Mouse (Mus musculus) megakaryocyte, embryonic 14.5 days (primary cell): ENCODE data around the gene Ccr1. TPM values are rescaled to one million over a fixed set of nuclear protein-coding genes. Genes with fewer than 3 reads are reported as not detected.

Experiments used
- H3K27me3 ChIP-seq: replicated peaks from 2 replicates; pipeline ENCODE3; 2012; ENCODE audit warnings: inconsistent platforms
- H3K36me3 ChIP-seq: replicated peaks from 2 replicates; pipeline ENCODE3; 2012; ENCODE audit warnings: low read length, inconsistent platforms, mixed read lengths
- H3K4me1 ChIP-seq: 2 replicates; pipeline ENCODE4 v1.6.1; 2012; ENCODE audit warnings: inconsistent platforms
- H3K4me3 ChIP-seq: replicated peaks from 2 replicates; pipeline ENCODE3; 2012; ENCODE audit warnings: moderate library complexity, mild to moderate bottlenecking, inconsistent platforms
- H3K9me3 ChIP-seq: 2 replicates; pipeline ENCODE4 v1.6.1; 2012; ENCODE audit warnings: inconsistent platforms
- FLI1 ChIP-seq: IDR thresholded peaks from 2 replicates; pipeline ENCODE4 v1.6.1; 2012; ENCODE audit warnings: low read length, inconsistent platforms, mixed read lengths
- GATA1 ChIP-seq: IDR thresholded peaks from 3 replicates; pipeline ENCODE4 v1.6.1; 2012; ENCODE audit warnings: mixed read lengths, low read length, inconsistent platforms, borderline replicate concordance
- polyA plus RNA-seq: library from polyadenylated mRNA; stranded (reverse); fragments of >175 nt; gene quantifications from 2 replicates; pipeline ENCODE4 v1.2.3, GENCODE M21; 2012; ENCODE audit warnings: low replicate concordance; ENCODE audit not compliant: insufficient read depth

Gene Ccr1
- polyA plus RNA-seq, 1 experiment = 0.30 TPM

- Histone ChIP-seq H3K4me1 (peaks cover 39% of the 10 kb centered on the region), H3K4me3 (no peak overlapping the region), H3K36me3 (no peaks in the 10 kb centered on the region), H3K27me3 (no peaks in the 10 kb centered on the region), H3K9me3 (no peaks in the 10 kb centered on the region)
- no peak for TF ChIP-seq FLI1
- TF ChIP-seq GATA1 = no peak; the same call in 2 of the 3 replicates
Measured at GRCm38 (mm10) chr9:123957911-123958413, 10.5 kb downstream of the Ccr1 start.

GRCm38 (mm10) chr9:123956892-123957291 lies 11.6 kb downstream of the Ccr1 start:
- Histone ChIP-seq H3K4me1 (peaks cover 41% of the 10 kb centered on the region), H3K4me3 (no peak overlapping the region), H3K9me3 (no peaks in the 10 kb centered on the region), H3K27me3 (no peaks in the 10 kb centered on the region), H3K36me3 (no peaks in the 10 kb centered on the region)
- TF ChIP-seq FLI1 = no peak
- no peak for TF ChIP-seq GATA1

DNA sequence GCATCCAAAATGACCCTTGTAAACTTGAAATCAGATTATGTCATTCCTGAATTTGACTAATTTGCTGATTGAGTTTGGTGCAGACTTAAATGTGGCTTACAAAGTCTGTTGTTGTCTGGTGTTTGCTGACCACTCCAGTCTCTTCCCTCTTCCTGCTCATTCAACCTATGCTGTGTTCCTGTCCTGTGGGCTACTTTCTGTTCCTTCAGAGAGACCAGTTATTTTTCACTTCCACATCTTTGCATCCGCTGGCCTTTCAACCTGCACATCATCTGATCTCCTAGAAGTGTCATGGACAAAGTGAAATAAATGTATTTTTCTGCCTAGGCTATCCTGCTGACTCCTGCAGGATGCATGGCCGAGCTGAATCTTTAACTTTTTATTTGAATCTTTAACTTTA lies 14.9 kb downstream of the Ccr1 start:
- Histone ChIP-seq H3K4me3 (no peak overlapping the region), H3K4me1 (peaks cover 53% of the 10 kb centered on the region), H3K27me3 (no peaks in the 10 kb centered on the region), H3K9me3 (no peaks in the 10 kb centered on the region), H3K36me3 (no peaks in the 10 kb centered on the region)
- TF ChIP-seq FLI1 (no peak), GATA1 (no peak)

DNA sequence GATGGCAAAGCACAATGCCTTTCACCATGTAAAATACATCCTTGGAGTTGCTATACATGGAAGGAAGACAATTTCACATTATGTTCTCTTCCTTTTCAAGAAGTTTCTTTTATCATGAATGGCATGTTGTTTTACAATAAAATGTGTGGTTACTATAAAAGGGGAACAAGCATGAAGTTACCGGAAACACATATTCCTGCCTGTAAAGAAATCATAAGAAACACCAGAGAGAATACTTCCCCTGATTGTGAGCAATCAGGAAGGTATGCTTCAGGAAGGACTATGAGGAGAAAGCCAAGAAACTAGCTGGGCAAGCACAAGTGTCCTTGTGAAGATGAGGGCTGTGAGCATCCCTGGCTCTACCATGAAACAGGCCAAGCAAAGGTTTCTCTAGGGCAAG lies 17.3 kb downstream of the Ccr1 start:
- no peaks in the 10 kb centered on the region for H3K27me3 ChIP-seq
- H3K4me1 ChIP-seq = peaks cover 48% of the 10 kb centered on the region
- no peak overlapping the region for H3K4me3 ChIP-seq
- H3K36me3 ChIP-seq = no peaks in the 10 kb centered on the region
- TF ChIP-seq FLI1 (no peak), GATA1 (no peak)
- H3K9me3 ChIP-seq = no peaks in the 10 kb centered on the region

DNA sequence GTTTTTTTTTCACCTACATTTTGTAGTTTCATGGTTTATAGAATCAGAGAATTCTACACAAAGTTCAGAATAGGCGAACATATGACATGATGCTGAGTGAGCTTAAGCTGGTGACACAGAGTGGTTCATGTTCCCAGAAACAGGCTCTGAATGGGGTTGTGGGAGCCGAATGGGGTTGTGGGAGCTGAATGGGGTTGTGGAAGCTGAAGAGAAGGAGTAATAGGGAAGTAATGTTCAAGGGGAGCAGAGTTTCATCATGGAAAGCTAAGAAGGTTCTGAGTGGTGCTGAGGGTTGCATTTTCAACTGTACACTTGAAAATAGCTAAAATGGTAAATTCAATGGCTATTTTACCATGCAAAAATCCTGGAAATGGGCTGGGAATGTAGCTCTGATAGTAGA lies 19.1 kb downstream of the Ccr1 start:
- peaks cover 48% of the 10 kb centered on the region for H3K4me1 ChIP-seq
- no peaks in the 10 kb centered on the region for H3K36me3 ChIP-seq
- no peak for TF ChIP-seq GATA1
- TF ChIP-seq FLI1 = no peak
- no peak overlapping the region for H3K4me3 ChIP-seq
- no peaks in the 10 kb centered on the region for H3K27me3 ChIP-seq
- no peaks in the 10 kb centered on the region for H3K9me3 ChIP-seq

- TF ChIP-seq FLI1 = no peak
- TF ChIP-seq GATA1 = no peak
- peaks cover 42% of the 10 kb centered on the region for H3K4me1 ChIP-seq
Measured at GRCm38 (mm10) chr9:123947815-123948214, 20.7 kb downstream of the Ccr1 start.

DNA sequence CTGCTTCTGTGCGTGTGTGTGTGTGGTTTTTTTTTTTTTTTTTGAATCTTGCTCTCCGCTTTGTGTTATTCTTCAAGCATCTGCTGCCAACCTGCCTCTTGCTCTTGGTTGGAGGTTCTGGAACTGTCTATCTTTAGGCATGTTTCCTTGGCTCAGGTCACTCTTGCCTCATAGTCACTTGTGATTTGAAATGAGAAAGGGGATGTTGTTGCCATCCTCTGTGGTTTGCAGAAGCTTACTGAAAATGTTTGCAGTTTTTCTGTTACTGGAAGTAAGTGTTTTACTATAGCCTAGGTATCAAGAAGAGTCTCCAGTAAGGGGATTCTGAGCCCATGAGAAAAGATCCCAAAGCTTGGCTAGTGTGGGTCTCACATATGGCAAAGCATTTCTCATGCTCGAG lies 26.5 kb downstream of the Ccr1 start:
- no peak for TF ChIP-seq GATA1
- TF ChIP-seq FLI1 = no peak
- no peaks in the 10 kb centered on the region for H3K9me3 ChIP-seq
- no peaks in the 10 kb centered on the region for H3K36me3 ChIP-seq
- no peak overlapping the region for H3K4me3 ChIP-seq
- H3K4me1 ChIP-seq = peaks cover 38% of the 10 kb centered on the region
- H3K27me3 ChIP-seq = no peaks in the 10 kb centered on the region

More at GRCm38 (mm10) chr9:123947815-123948214, 20.7 kb downstream of the Ccr1 start:
- H3K4me3 ChIP-seq = no peak overlapping the region
- no peaks in the 10 kb centered on the region for H3K36me3 ChIP-seq
- H3K9me3 ChIP-seq = no peaks in the 10 kb centered on the region
- H3K27me3 ChIP-seq = no peaks in the 10 kb centered on the region

- H3K9me3 ChIP-seq = no peaks in the 10 kb centered on the region
- H3K27me3 ChIP-seq = no peaks in the 10 kb centered on the region
- TF ChIP-seq FLI1 (no peak), GATA1 (no peak)
- H3K4me3 ChIP-seq = no peak overlapping the region
- H3K4me1 ChIP-seq = peaks cover 36% of the 10 kb centered on the region
- no peaks in the 10 kb centered on the region for H3K36me3 ChIP-seq
Measured at GRCm38 (mm10) chr9:123941316-123941715, 27.2 kb downstream of the Ccr1 start.

DNA sequence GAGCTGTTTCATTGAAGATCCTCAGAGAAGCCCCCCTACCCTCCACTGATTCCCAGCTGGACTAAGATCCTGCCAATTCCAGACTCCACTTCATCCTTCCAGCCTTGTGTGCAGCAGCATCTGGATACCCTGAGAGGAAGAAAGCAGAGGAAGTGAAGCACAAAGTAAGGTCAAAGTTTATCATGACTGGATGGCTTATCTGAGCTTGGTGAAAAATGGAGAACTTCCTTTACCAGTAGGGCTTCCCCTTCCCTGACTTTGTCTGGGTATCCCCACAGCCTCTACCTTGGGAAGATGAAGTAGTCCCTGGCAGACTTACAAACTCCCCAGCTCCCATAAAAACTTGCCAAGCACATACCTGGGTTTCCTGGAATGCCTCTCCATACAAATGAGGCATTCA lies 27.9 kb downstream of the Ccr1 start:
- no peaks in the 10 kb centered on the region for H3K36me3 ChIP-seq
- no peak overlapping the region for H3K4me3 ChIP-seq
- peaks cover 36% of the 10 kb centered on the region for H3K4me1 ChIP-seq
- no peaks in the 10 kb centered on the region for H3K27me3 ChIP-seq
- TF ChIP-seq FLI1 = no peak
- no peak for TF ChIP-seq GATA1
- no peaks in the 10 kb centered on the region for H3K9me3 ChIP-seq

GRCm38 (mm10) chr9:123940168-123940567 lies 28.3 kb downstream of the Ccr1 start:
- Histone ChIP-seq H3K27me3 (no peaks in the 10 kb centered on the region), H3K9me3 (no peaks in the 10 kb centered on the region), H3K4me1 (peaks cover 36% of the 10 kb centered on the region), H3K4me3 (no peak overlapping the region), H3K36me3 (no peaks in the 10 kb centered on the region)
- TF ChIP-seq FLI1 (no peak), GATA1 (no peak)

GRCm38 (mm10) chr9:123937989-123938388 lies 30.5 kb downstream of the Ccr1 start:
- TF ChIP-seq GATA1 (no peak), FLI1 (no peak)
- no peaks in the 10 kb centered on the region for H3K27me3 ChIP-seq
- H3K36me3 ChIP-seq = no peaks in the 10 kb centered on the region
- no peaks in the 10 kb centered on the region for H3K9me3 ChIP-seq
- no peak overlapping the region for H3K4me3 ChIP-seq
- peaks cover 41% of the 10 kb centered on the region for H3K4me1 ChIP-seq
